Mouse (Mus musculus): ENCODE measurements at regions not wholly inside any gene's neighbourhood (a gene's known extent, or its start where the extent isn't known, plus 50 kb on each side); places are given as distances from the start of the nearest gene placed in this dataset.

DNA sequence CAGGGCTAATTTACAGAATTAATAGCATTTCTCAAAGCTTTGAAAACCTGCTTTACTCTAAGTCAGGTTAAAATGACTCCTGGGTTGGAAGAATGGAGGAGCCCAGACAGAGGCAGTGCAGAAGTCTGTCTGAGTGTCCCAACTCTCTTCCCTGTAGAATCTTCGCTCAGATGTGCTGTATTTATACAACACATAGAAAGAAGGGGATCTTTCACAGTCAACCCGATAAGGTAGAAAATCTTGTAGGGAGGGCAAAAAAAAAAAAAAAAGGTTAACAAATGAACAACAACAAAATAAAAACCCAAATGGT, 134.8 kb upstream of the Ralgapa2 start:
- 0 out of 2 replicates have a peak, but pooled peaks have one; percentile 37 for ATAC-seq (ENCODE audit: low FRiP score, low TSS enrichment)
- Histone ChIP-seq H3K36me3 (ENCODE audit: insufficient read depth, low read length) (no peaks in the 10 kb centered on the region), H3K27me3 (ENCODE audit: insufficient read depth, low read length) (no peaks in the 10 kb centered on the region), H3K9ac (replicated peaks; ENCODE audit: low read length) (no peak overlapping the region), H3K4me3 (ENCODE audit: low read length) (no peak overlapping the region), H3K4me1 (ENCODE audit: insufficient read depth, low read length) (0 out of 2 replicates have a peak, but pooled peaks cover 3% of the 10 kb centered on the region), H3K9me3 (ENCODE audit: low read length) (no peaks in the 10 kb centered on the region), H3K4me2 (replicated peaks; ENCODE audit: low read depth, low read length) (peak overlapping the region; percentile 33), H3K27ac (ENCODE audit: low read length) (0 out of 2 replicates have a peak overlapping the region, but pooled peaks have one; percentile 43)
- 68% methylated on average over 2 of the region's 2 CpGs for WGBS

DNA sequence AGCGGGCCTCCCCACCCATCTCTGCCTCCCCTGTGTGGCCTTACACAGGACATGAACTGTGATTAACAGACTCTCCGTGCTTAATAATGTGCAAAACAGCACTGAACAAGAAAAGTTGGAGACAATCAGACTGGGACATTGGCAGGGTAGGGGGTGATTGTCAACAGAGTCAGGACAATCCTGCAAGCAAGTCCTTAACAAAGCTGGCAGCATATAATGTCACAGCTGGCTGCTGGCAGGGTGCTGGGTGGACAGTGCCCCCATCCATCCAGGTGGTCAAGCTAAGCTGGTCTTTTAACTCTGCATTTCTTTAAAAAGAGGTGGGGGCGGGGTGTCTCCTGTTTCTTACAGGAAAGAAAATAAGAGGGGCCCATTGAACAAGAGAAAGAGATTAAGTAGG, 149.2 kb upstream of the Ralgapa2 start:
- Histone ChIP-seq H3K9me3 (ENCODE audit: low read length) (no peaks in the 10 kb centered on the region), H3K9ac (replicated peaks; ENCODE audit: low read length) (no peak overlapping the region), H3K4me3 (ENCODE audit: low read length) (no peak overlapping the region), H3K4me1 (ENCODE audit: insufficient read depth, low read length) (no peaks in the 10 kb centered on the region), H3K27ac (ENCODE audit: low read length) (no peak overlapping the region), H3K36me3 (ENCODE audit: insufficient read depth, low read length) (no peaks in the 10 kb centered on the region), H3K4me2 (replicated peaks; ENCODE audit: low read depth, low read length) (no peak overlapping the region), H3K27me3 (ENCODE audit: insufficient read depth, low read length) (no peaks in the 10 kb centered on the region)
- ATAC-seq (ENCODE audit: low FRiP score, low TSS enrichment) = no peak
- WGBS = 71% methylated on average over 3 of the region's 3 CpGs

DNA sequence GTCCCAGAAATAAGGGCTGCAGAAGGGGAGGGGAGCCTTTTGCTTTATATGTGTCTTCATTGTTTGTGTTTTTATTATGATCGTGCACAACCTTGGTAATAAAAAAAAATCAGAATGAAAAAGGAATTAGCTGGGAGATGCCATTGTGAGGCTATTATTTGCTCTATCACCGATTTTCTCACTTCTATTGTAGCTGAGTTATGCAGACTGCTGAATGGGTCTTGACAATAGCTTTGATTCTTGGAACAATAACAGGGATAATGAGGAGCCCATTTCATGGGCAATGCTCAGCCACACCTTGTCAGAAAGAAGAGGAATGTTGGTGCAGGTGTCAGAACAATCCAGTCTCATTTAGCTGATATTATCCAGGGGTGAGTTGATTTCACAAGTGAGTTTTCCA, 160.6 kb upstream of the Ralgapa2 start:
- Histone ChIP-seq H3K9ac (replicated peaks; ENCODE audit: low read length) (no peak overlapping the region), H3K27me3 (ENCODE audit: insufficient read depth, low read length) (no peaks in the 10 kb centered on the region), H3K4me2 (replicated peaks; ENCODE audit: low read depth, low read length) (no peak overlapping the region), H3K27ac (ENCODE audit: low read length) (no peak overlapping the region), H3K36me3 (ENCODE audit: insufficient read depth, low read length) (no peaks in the 10 kb centered on the region), H3K9me3 (ENCODE audit: low read length) (no peaks in the 10 kb centered on the region), H3K4me1 (ENCODE audit: insufficient read depth, low read length) (no peaks in the 10 kb centered on the region), H3K4me3 (ENCODE audit: low read length) (no peak overlapping the region)
- 71% methylated on average over 2 of the region's 2 CpGs for WGBS
- ATAC-seq (ENCODE audit: low FRiP score, low TSS enrichment) = no peak

DNA sequence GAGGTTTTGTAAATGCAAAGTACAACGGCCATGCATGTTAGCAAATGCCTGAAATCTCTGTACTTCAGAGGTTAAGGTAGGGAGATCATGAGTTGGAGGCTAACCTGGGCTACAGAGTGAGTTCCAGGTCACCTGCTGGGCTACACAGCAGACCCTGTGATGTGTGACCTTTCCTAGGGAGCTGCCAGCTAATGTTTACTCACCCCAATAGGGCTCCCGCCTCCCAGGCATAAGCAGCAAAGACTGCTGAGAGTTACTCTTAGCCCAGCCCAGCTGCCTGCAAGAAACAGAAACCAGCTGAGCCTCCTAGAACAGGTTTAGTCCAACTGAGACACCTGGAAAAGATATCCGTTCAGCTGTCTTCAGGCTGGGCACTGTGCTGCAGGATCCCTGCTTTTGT, 169.8 kb upstream of the Ralgapa2 start:
- H3K4me2 ChIP-seq (replicated peaks; ENCODE audit: low read depth, low read length) = no peak overlapping the region
- no peaks in the 10 kb centered on the region for H3K36me3 ChIP-seq (ENCODE audit: insufficient read depth, low read length)
- no peaks in the 10 kb centered on the region for H3K4me1 ChIP-seq (ENCODE audit: insufficient read depth, low read length)
- H3K27me3 ChIP-seq (ENCODE audit: insufficient read depth, low read length) = no peaks in the 10 kb centered on the region
- H3K4me3 ChIP-seq (ENCODE audit: low read length) = no peak overlapping the region
- no peak overlapping the region for H3K27ac ChIP-seq (ENCODE audit: low read length)
- ATAC-seq (ENCODE audit: low FRiP score, low TSS enrichment) = peak; percentile 67; the same call in 1 of the 2 replicates
- H3K9me3 ChIP-seq (ENCODE audit: low read length) = no peaks in the 10 kb centered on the region
- H3K9ac ChIP-seq (replicated peaks; ENCODE audit: low read length) = no peak overlapping the region
- WGBS = 54% methylated on average over 3 of the region's 3 CpGs

DNA sequence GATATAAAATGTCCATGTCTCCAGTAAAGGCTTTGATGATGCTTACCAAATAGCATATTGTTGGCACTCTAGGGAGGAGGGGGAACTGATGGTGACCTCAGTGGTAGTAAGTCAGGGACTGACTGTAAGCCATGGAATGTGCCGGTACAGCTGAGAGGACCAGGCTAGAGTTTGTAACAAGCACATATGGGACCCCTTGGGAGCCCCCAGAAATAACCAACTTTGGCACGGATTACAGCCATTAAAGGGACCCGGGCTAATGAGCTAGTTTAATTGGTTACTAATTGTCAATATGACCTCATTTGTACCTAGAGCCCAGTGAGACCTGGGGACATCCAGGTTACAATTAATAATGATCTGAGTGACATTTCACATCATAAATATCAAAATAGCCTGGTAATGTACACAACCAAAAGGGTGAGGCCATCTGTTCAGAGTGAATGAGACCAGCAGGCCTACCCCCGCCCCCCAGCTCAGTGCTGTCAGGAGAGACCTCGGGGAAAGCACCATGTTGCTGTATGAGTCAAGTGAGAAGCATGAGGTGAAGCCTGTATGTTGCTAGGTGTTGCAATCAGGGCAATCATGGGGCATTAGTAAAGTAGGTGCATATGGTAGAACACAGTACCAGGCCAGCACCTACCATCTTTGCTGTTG, 169.7 kb upstream of the Kiz start:
- no peak overlapping the region for H3K9ac ChIP-seq (replicated peaks; ENCODE audit: low read length)
- no peaks in the 10 kb centered on the region for H3K27me3 ChIP-seq (ENCODE audit: insufficient read depth, low read length)
- no peaks in the 10 kb centered on the region for H3K36me3 ChIP-seq (ENCODE audit: insufficient read depth, low read length)
- no peak overlapping the region for H3K4me3 ChIP-seq (ENCODE audit: low read length)
- H3K4me1 ChIP-seq (ENCODE audit: insufficient read depth, low read length) = no peaks in the 10 kb centered on the region
- H3K27ac ChIP-seq (ENCODE audit: low read length) = no peak overlapping the region
- no peak overlapping the region for H3K4me2 ChIP-seq (replicated peaks; ENCODE audit: low read depth, low read length)
- H3K9me3 ChIP-seq (ENCODE audit: low read length) = no peaks in the 10 kb centered on the region
- WGBS = 71% methylated on average over 5 of the region's 5 CpGs
- no peak for ATAC-seq (ENCODE audit: low FRiP score, low TSS enrichment)

DNA sequence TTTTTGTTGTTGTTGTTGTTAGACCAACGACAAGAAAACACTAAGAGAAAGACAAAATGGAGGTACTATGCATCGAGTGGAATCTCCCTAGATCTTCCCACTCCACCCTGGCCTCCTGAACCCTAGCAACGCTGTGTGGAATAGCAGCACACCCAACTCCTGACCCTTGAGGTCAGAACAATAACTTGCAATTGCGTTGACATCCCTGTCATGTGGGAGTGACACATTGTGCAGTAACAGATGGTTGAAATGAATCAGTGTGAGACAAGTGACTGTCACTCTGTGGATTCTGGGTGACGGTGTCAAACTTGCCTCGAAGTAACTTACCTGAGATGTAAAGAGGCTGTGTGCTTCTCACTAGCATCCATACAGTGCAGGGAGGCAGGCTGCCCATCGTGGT, 167.1 kb upstream of the Kiz start:
- H3K36me3 ChIP-seq (ENCODE audit: insufficient read depth, low read length) = no peaks in the 10 kb centered on the region
- H3K4me1 ChIP-seq (ENCODE audit: insufficient read depth, low read length) = no peaks in the 10 kb centered on the region
- no peaks in the 10 kb centered on the region for H3K27me3 ChIP-seq (ENCODE audit: insufficient read depth, low read length)
- H3K4me2 ChIP-seq (replicated peaks; ENCODE audit: low read depth, low read length) = no peak overlapping the region
- H3K9ac ChIP-seq (replicated peaks; ENCODE audit: low read length) = no peak overlapping the region
- H3K27ac ChIP-seq (ENCODE audit: low read length) = no peak overlapping the region
- H3K9me3 ChIP-seq (ENCODE audit: low read length) = no peaks in the 10 kb centered on the region
- 58% methylated on average over 7 of the region's 7 CpGs for WGBS
- no peak overlapping the region for H3K4me3 ChIP-seq (ENCODE audit: low read length)
- no peak for ATAC-seq (ENCODE audit: low FRiP score, low TSS enrichment)

DNA sequence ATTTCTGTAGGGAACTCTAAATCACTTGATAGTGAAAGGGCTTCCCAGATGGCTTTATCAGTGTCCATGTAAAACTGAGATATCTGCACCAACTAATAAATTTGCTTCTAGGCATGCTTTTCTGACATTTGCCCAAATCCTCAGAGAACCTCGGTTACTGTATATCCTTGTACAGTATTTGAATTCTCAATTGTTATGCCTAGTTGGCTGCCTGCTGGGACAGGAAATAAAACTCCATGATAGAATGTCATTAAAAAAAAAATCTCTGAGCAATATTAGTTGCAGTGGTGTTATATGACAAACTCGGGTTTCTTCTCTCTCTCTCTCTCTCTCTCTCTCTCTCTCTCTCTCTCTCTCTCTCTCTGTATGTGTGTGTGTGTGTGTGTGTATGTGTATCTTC, 162.2 kb upstream of the Kiz start:
- Histone ChIP-seq H3K27ac (ENCODE audit: low read length) (no peak overlapping the region), H3K9ac (replicated peaks; ENCODE audit: low read length) (no peak overlapping the region), H3K36me3 (ENCODE audit: insufficient read depth, low read length) (no peaks in the 10 kb centered on the region), H3K4me3 (ENCODE audit: low read length) (no peak overlapping the region), H3K9me3 (ENCODE audit: low read length) (no peaks in the 10 kb centered on the region), H3K4me1 (ENCODE audit: insufficient read depth, low read length) (peaks cover 3% of the 10 kb centered on the region; the same call in 1 of the 2 replicates), H3K27me3 (ENCODE audit: insufficient read depth, low read length) (no peaks in the 10 kb centered on the region), H3K4me2 (replicated peaks; ENCODE audit: low read depth, low read length) (0 out of 2 replicates have a peak overlapping the region, but pooled peaks have one; percentile 6)
- ATAC-seq (ENCODE audit: low FRiP score, low TSS enrichment) = no peak
- WGBS = 23% methylated on average over 2 of the region's 2 CpGs

DNA sequence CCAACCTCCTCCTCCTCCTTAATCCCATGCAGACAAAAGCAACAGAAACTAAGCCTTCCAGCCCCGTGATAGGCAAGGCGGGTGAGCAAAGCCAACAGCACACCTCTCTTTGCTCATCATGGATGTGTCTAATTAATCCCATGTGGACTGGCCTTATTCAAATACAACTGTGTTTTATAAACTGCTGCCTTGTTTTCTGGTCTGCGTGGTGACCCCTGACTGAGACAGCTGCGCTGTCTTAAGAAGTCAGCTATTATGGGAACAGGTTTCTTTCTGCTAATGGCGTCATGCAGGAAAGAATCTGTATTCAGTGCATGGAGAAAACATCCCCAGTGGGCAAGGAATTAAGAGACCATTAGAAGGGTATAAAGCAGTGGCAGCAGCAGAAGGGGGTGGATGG, 161.6 kb upstream of the Kiz start:
- no peak for ATAC-seq (ENCODE audit: low FRiP score, low TSS enrichment)
- Histone ChIP-seq H3K4me3 (ENCODE audit: low read length) (no peak overlapping the region), H3K4me1 (ENCODE audit: insufficient read depth, low read length) (peaks cover 3% of the 10 kb centered on the region; the same call in 1 of the 2 replicates), H3K27ac (ENCODE audit: low read length) (no peak overlapping the region), H3K9ac (replicated peaks; ENCODE audit: low read length) (no peak overlapping the region), H3K9me3 (ENCODE audit: low read length) (no peaks in the 10 kb centered on the region), H3K4me2 (replicated peaks; ENCODE audit: low read depth, low read length) (0 out of 2 replicates have a peak overlapping the region, but pooled peaks have one; percentile 6), H3K27me3 (ENCODE audit: insufficient read depth, low read length) (no peaks in the 10 kb centered on the region), H3K36me3 (ENCODE audit: insufficient read depth, low read length) (no peaks in the 10 kb centered on the region)
- 58% methylated on average over 5 of the region's 5 CpGs for whole genome bisulfite sequencing

DNA sequence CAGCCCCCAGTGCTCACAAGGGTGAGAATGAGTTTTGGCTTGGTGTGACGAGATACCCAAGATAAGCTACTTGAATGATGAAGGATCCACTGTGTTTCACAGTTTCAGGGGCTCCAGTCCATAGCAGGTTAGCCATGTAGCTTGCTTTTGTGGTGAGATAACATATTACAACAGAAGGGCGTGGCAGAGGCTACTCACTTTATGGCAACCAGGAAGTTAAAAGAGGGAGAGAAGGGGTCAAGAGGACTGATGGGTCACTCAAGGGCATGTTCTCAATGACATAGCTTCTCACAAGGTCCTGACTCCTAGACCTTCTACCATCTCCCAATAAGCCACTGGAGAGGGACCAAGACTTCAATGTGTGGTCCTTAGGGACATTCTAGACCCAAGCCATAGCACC, 159.4 kb upstream of the Kiz start:
- Histone ChIP-seq H3K4me3 (ENCODE audit: low read length) (no peak overlapping the region), H3K4me1 (ENCODE audit: insufficient read depth, low read length) (peaks cover 3% of the 10 kb centered on the region; the same call in 1 of the 2 replicates), H3K9ac (replicated peaks; ENCODE audit: low read length) (no peak overlapping the region), H3K27me3 (ENCODE audit: insufficient read depth, low read length) (no peaks in the 10 kb centered on the region), H3K36me3 (ENCODE audit: insufficient read depth, low read length) (no peaks in the 10 kb centered on the region), H3K4me2 (replicated peaks; ENCODE audit: low read depth, low read length) (no peak overlapping the region), H3K27ac (ENCODE audit: low read length) (no peak overlapping the region), H3K9me3 (ENCODE audit: low read length) (no peaks in the 10 kb centered on the region)
- no peak for ATAC-seq (ENCODE audit: low FRiP score, low TSS enrichment)
- WGBS = 87% methylated on average over 2 of the region's 2 CpGs

DNA sequence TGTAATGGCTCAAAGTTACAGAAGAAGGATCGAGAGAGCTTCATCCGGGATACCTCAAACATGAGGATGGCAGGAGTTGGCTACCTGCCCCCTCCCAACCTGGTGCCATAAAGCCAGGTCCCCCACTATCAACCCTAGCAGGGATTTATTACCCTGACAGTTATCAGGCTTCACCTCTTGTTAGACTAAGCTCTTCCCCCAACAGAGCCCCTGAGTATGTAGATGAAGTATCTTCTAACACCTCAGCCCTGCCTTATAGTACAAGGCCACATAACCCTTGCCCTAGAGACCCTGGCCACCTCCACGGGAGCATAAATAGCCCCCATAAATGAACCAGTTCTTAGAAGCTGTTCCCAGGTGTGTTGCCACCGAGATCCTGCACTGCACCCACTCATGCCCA, 158.9 kb upstream of the Kiz start:
- no peaks in the 10 kb centered on the region for H3K36me3 ChIP-seq (ENCODE audit: insufficient read depth, low read length)
- H3K4me3 ChIP-seq (ENCODE audit: low read length) = no peak overlapping the region
- 70% methylated on average over 4 of the region's 4 CpGs for WGBS
- H3K9ac ChIP-seq (replicated peaks; ENCODE audit: low read length) = no peak overlapping the region
- no peaks in the 10 kb centered on the region for H3K9me3 ChIP-seq (ENCODE audit: low read length)
- no peak for ATAC-seq (ENCODE audit: low FRiP score, low TSS enrichment)
- H3K4me2 ChIP-seq (replicated peaks; ENCODE audit: low read depth, low read length) = no peak overlapping the region
- no peaks in the 10 kb centered on the region for H3K27me3 ChIP-seq (ENCODE audit: insufficient read depth, low read length)
- H3K27ac ChIP-seq (ENCODE audit: low read length) = no peak overlapping the region
- peaks cover 3% of the 10 kb centered on the region; the same call in 1 of the 2 replicates for H3K4me1 ChIP-seq (ENCODE audit: insufficient read depth, low read length)

All from kidney, embryonic 16.5 days (tissue).